Mouse (Mus musculus): ENCODE data around the gene Clec9a.

DNA sequence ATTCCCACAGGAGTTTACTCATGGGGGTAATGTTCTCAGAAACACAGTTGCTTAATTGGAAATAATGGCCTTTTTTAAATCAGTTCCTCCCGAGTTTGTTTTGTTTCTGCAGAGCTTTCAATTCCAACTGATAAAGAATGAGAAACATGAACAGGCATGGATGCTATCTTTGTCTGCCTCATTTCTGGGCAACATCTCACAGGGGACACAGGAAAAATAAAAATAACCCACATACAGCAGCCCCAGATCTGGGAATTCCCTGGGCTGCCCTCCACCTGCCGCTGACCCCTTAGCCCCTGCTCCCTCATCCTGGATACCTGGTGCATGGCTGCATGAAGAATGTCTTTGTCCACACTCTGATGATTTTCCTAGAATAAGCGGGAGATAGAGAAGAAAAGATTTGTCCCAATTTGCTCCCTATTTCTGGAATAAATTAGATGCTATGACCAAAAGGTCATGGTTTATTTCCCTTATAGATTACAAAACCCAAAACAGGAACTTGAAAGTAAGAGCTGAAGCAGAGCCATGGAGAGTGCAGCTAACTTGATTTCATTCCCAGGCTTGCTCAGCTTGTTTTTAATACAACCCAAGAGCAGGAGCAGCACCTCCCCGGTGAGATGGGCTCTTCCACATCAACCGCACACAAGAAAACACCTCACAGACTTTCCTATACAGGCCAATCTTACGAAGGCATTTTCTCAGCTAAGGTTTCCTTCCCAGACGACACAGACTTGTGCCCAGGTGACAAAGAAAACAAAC is 39.1 kb upstream of the Clec9a start:
- TF ChIP-seq CTCF (IDR thresholded peaks at IDR 0.05 in 2 of 3, conservative IDR thresholded peaks at IDR 0.05 in 1 of 3; ENCODE audit: control insufficient read depth in 1 of 3, insufficient read depth in 1 of 3, low read depth in 2 of 3, low read length in 3 of 3, poor library complexity in 1 of 3, severe bottlenecking in 1 of 3) (no peak), KAT2A (conservative IDR thresholded peaks at IDR 0.05; ENCODE audit: low read depth, low read length) (no peak), POLR2A (IDR thresholded peaks at IDR 0.05; ENCODE audit: control insufficient read depth in 1 of 2, insufficient read depth in 1 of 2, low read depth in 1 of 2, low read length in 2 of 2, poor library complexity in 1 of 2) (no peak), TBP (IDR thresholded peaks at IDR 0.05; ENCODE audit: low read depth, low read length) (no peak), ZNF384 (IDR thresholded peaks at IDR 0.05; ENCODE audit: low read depth, low read length) (no peak), EP300 (IDR thresholded peaks at IDR 0.05; ENCODE audit: low read depth in 1 of 2, low read length in 2 of 2) (no peak), MAX (IDR thresholded peaks at IDR 0.05; ENCODE audit: low read length) (no peak), HCFC1 (IDR thresholded peaks at IDR 0.05; ENCODE audit: low read depth, low read length) (no peak), GATA1 (IDR thresholded peaks at IDR 0.05; ENCODE audit: low read depth, low read length) (no peak), POLR2AphosphoS5 (IDR thresholded peaks at IDR 0.05; ENCODE audit: borderline replicate concordance, low read depth, low read length) (no peak), E2F4 (IDR thresholded peaks at IDR 0.05; ENCODE audit: borderline replicate concordance, low read depth, low read length) (no peak), SMC3 (IDR thresholded peaks at IDR 0.05; ENCODE audit: low read depth, low read length) (no peak)
